Mouse (Mus musculus) R1 (cell line): ENCODE data around the gene Stac3.

ENCODE experiments used
- DNase-seq: peaks from one replicate; pipeline ENCODE4 v3.0.0-alpha.2; 2018; ENCODE audit warnings: low read depth, low spot score

Stac3 gene

GRCm38 (mm10) chr10:127500894-127501893 lies at the start of gene Stac3:
Stac3 (plus strand) TSS chr10:127501686.
- DNase-seq = no peak

GRCm38 (mm10) chr10:127453701-127454100 lies 47.8 kb upstream of the Stac3 start:
- DNase-seq = peak; percentile 93

- DNase-seq = no peak
Measured at GRCm38 (mm10) chr10:127462411-127463096, 38.9 kb upstream of the Stac3 start.

- no peak for DNase-seq
Measured at GRCm38 (mm10) chr10:127471281-127471988, 30.1 kb upstream of the Stac3 start.

- DNase-seq = no peak
Measured at GRCm38 (mm10) chr10:127472722-127473121, 28.8 kb upstream of the Stac3 start.

DNA sequence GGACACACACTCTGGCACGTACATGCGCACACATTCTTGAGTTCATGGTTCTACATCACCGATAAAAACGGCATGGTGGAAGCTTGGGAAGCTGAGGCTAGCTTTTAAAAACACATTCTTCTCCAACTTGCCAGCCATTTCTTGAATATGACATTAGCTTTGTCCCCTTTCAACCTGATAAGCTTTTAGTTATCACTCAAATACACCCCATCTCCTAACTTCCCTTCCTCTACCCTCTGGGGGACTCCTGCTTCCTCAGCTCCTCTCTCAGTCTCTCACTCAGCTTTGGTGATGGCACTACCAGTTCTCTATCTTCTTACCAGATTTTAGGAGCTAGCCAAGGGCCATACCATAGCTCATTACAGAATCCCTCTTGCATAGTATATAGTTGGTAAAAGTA lies 26.3 kb upstream of the Stac3 start:
- DNase-seq = no peak

- DNase-seq = no peak
Measured at GRCm38 (mm10) chr10:127476541-127476940, 24.9 kb upstream of the Stac3 start.

DNA sequence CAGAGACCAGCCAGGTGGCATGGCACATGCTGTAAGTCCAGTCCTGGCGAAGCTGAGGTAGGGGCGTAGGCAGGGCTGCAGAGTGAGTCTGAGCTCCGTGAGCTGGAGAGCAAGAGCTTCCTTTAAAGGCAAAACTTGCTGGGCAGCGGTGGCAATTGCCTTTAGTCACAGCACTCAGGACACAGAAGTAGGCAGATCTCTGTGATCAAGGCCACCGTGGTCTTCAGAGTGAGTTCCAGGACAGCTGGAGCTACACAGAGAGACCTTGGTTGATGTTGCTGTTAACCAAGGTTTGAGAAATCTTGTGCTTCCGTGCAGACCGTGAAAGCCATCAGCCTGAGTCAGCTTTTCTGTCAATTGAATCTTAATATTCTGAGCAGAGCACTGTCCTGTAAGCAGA lies 24.2 kb upstream of the Stac3 start:
- DNase-seq = no peak

- DNase-seq = peak; percentile 49
Measured at GRCm38 (mm10) chr10:127479131-127479530, 22.4 kb upstream of the Stac3 start.

DNA sequence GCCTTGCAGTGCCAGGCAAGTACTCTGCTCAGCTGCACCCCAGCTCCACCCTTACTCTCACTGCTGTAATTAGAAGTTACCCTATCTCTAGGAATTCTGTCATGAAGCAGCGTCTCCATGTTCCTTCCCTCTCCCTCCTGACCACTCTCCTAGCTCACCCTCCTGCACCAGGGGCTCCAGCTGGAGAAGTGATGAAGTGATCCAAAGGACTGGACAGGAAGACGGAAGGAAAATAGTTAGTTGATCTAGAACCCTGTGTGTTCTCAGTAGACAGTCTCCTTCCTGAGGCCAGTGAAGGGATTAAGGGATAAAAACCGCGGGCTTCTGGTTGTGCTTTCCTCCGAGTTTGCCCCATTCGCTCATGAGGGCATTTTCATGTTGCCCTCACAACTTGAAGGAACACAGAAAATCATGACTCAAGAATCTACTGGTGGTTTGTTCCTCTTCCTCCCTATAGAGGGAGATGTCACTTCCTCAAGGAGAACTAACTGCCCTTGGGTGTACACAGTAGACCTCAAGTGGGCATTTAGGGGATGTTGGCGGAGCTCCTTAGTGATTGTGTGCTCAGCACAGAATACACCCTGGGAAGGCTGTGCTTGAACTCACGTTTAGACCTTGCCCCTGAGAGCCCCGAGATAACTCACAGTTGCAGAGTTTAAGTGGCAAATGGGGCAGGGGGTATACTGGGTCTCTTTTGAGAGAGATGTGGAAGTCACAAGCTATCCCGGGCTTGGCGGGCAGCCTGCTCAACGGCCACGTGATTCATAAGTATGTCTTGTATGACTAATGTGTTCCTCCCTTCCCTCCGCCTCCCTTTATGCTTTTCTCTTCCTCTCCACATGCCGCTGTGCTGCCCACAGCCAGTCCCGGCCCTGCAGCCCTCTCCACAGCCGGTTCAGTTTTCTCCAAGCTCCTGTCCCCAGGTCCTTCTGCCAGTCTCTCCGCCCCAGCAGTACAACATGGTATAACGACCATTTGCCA lies 20.4 kb upstream of the Stac3 start:
- DNase-seq = peak; percentile 16

GRCm38 (mm10) chr10:127485235-127485634 lies 16.3 kb upstream of the Stac3 start:
- DNase-seq = no peak

DNA sequence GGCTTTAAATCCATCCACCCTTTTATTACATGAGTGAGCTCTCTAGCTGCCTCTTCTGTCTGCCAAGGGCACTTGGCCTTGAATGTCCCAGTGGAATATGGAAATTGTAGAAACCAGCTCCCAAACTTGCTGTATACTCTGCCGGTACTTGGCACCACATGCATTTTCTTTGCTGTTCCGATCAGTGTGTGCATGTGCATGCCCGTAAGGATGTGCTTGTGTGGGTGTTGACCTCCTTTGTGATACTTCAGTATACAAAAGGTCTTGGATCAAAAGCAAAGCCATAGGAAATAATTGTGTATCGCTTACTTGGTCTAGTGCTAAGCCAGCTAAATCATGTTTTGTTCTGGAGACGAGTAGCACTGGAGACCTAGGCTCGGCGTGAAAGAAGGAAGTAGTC lies 12.6 kb upstream of the Stac3 start:
- DNase-seq = no peak

- no peak for DNase-seq
Measured at GRCm38 (mm10) chr10:127490160-127491127, 11.0 kb upstream of the Stac3 start.

DNA sequence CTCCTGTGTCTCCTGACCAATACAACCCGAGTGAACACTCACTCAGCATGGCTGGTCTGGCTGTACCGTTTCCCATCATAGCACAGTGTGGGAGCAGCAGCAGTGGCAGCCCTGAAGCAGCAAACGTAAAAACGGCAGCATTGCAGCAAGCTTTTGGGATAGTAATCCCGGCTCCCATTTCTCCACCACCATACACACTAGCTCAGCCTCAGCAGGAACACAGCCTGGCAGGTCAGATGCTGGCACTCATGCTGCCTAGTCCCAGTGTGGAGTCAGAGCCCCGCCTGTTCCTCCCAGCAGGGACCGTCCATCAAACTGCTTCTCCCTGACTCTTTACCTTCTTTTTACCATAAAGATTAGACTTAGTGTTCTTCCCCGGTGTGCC lies 10.4 kb upstream of the Stac3 start:
- DNase-seq = no peak

DNA sequence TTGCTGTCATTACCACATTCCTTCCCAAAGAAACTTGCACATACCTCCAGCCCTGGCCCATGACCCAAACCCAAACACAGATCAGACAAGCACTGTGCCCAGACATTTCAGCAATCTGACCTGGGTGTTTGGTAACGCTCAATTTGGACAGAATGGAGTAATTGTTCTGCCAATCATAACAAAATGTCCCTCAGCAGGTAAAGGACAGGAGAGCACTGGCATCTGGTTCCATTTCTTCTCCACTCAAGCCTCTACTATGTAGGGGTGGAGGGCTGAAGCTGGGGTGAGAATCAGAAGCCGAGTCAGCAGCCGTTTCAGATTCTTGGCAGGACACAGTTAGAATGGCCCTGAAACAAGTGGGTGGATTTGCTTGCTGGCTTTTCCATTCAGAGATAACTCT lies 9.4 kb upstream of the Stac3 start:
- DNase-seq = no peak

- DNase-seq = no peak
Measured at GRCm38 (mm10) chr10:127496156-127496555, 5.3 kb upstream of the Stac3 start.

- DNase-seq = no peak
Measured at GRCm38 (mm10) chr10:127499516-127499915, 2.0 kb upstream of the Stac3 start.

DNA sequence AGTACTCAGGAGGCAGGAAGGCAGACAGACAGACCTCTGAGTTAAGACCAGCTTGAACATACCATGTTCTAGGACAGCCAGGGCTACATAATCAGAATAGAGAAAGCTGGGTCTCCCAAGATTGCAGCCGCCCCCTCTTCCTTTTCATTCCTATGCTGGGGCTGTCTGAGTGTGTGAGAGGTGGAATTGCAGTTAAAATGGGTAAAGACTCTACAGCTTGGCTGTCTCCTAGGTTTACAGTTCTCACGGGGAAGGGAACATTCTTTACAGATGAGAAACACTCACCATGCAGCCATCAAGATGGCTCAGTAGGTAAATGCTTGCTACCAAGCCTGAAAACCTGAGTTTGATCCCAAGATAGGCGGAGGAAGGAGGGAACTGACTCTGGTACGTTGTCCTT lies 1.4 kb upstream of the Stac3 start:
- no peak for DNase-seq

- DNase-seq = peak; percentile 93
Measured at GRCm38 (mm10) chr10:127508239-127508638, 6.8 kb downstream of the Stac3 start.
